Mouse (Mus musculus): ENCODE data around the gene Slc26a1. TPM values are rescaled to one million over a fixed set of nuclear protein-coding genes. Genes with fewer than 3 reads are reported as not detected.
"Not testable (repeated sequence)": the region's sequence is repeated elsewhere in the genome, so short reads cannot be mapped to it uniquely, and the experiment has no call there.

Slc26a1 gene
- polyA plus RNA-seq, 1 experiment from 2014 or later: 3.6 TPM

- H3K4me1 ChIP-seq (replicated peaks): no peaks in the 10 kb centered on the region
- WGBS: 62% methylated on average over 1 of the region's 1 CpGs
- no peaks in the 10 kb centered on the region for H3K27me3 ChIP-seq (replicated peaks)
- no peak overlapping the region for H3K9ac ChIP-seq
- no peaks in the 10 kb centered on the region for H3K9me3 ChIP-seq
- H3K27ac ChIP-seq: no peak overlapping the region
- peak; percentile 62 for ATAC-seq
- no peak overlapping the region for H3K4me3 ChIP-seq (replicated peaks)
- no peak overlapping the region for H3K4me2 ChIP-seq (replicated peaks)
- H3K36me3 ChIP-seq: peaks cover 39% of the 10 kb centered on the region
Measured at GRCm38 (mm10) chr5:108651823-108652222, 23.5 kb downstream of the Slc26a1 start.

- H3K9ac ChIP-seq: no peak overlapping the region
- 76% methylated on average over 5 of the region's 5 CpGs for WGBS
- ATAC-seq: no peak
Measured at GRCm38 (mm10) chr5:108651136-108651720, 24.1 kb downstream of the Slc26a1 start.

GRCm38 (mm10) chr5:108650341-108650740 is 25.0 kb downstream of the Slc26a1 start:
- no peaks in the 10 kb centered on the region for H3K27me3 ChIP-seq (replicated peaks)
- no peak overlapping the region for H3K4me2 ChIP-seq (replicated peaks)
- ATAC-seq: no peak
- WGBS: 87% methylated on average over 7 of the region's 7 CpGs
- no peak overlapping the region for H3K4me3 ChIP-seq (replicated peaks)
- no peak overlapping the region for H3K9ac ChIP-seq
- H3K4me1 ChIP-seq (replicated peaks): no peaks in the 10 kb centered on the region
- no peak overlapping the region for H3K27ac ChIP-seq
- peaks cover 41% of the 10 kb centered on the region for H3K36me3 ChIP-seq
- H3K9me3 ChIP-seq: no peaks in the 10 kb centered on the region

More at GRCm38 (mm10) chr5:108651136-108651720, 24.1 kb downstream of the Slc26a1 start:
- peaks cover 40% of the 10 kb centered on the region for H3K36me3 ChIP-seq
- no peak overlapping the region for H3K4me2 ChIP-seq (replicated peaks)
- H3K27ac ChIP-seq: no peak overlapping the region
- H3K4me1 ChIP-seq (replicated peaks): no peaks in the 10 kb centered on the region
- H3K4me3 ChIP-seq (replicated peaks): no peak overlapping the region
- no peaks in the 10 kb centered on the region for H3K9me3 ChIP-seq
- H3K27me3 ChIP-seq (replicated peaks): no peaks in the 10 kb centered on the region

GRCm38 (mm10) chr5:108648937-108649576 is 26.3 kb downstream of the Slc26a1 start:
- peaks cover 34% of the 10 kb centered on the region for H3K36me3 ChIP-seq
- no peaks in the 10 kb centered on the region for H3K4me1 ChIP-seq (replicated peaks)
- no peak overlapping the region for H3K4me3 ChIP-seq (replicated peaks)
- H3K9ac ChIP-seq: no peak overlapping the region
- ATAC-seq: no peak
- no peaks in the 10 kb centered on the region for H3K27me3 ChIP-seq (replicated peaks)
- no peak overlapping the region for H3K4me2 ChIP-seq (replicated peaks)
- H3K27ac ChIP-seq: no peak overlapping the region
- 89% methylated on average over 11 of the region's 11 CpGs for WGBS
- H3K9me3 ChIP-seq: no peaks in the 10 kb centered on the region

- H3K4me1 ChIP-seq (replicated peaks): no peaks in the 10 kb centered on the region
- no peaks in the 10 kb centered on the region for H3K9me3 ChIP-seq
- WGBS: 84% methylated on average over 2 of the region's 2 CpGs
Measured at GRCm38 (mm10) chr5:108647820-108648465, 27.4 kb downstream of the Slc26a1 start.

GRCm38 (mm10) chr5:108647311-108647710 is 28.1 kb downstream of the Slc26a1 start:
- 90% methylated on average over 2 of the region's 2 CpGs for WGBS
- no peaks in the 10 kb centered on the region for H3K4me1 ChIP-seq (replicated peaks)
- H3K4me3 ChIP-seq (replicated peaks): no peak overlapping the region
- no peaks in the 10 kb centered on the region for H3K9me3 ChIP-seq
- H3K4me2 ChIP-seq (replicated peaks): no peak overlapping the region
- H3K36me3 ChIP-seq: peaks cover 26% of the 10 kb centered on the region
- no peak for ATAC-seq
- no peak overlapping the region for H3K9ac ChIP-seq
- no peaks in the 10 kb centered on the region for H3K27me3 ChIP-seq (replicated peaks)
- no peak overlapping the region for H3K27ac ChIP-seq

More at GRCm38 (mm10) chr5:108647820-108648465, 27.4 kb downstream of the Slc26a1 start:
- Histone ChIP-seq H3K27me3 (replicated peaks) (no peaks in the 10 kb centered on the region), H3K9ac (no peak overlapping the region), H3K4me2 (replicated peaks) (no peak overlapping the region), H3K4me3 (replicated peaks) (no peak overlapping the region), H3K36me3 (peaks cover 26% of the 10 kb centered on the region), H3K27ac (no peak overlapping the region)
- no peak for ATAC-seq

GRCm38 (mm10) chr5:108646343-108646660 is 29.1 kb downstream of the Slc26a1 start:
- H3K9me3 ChIP-seq: no peaks in the 10 kb centered on the region
- H3K27me3 ChIP-seq (replicated peaks): no peaks in the 10 kb centered on the region
- ATAC-seq: no peak
- H3K4me2 ChIP-seq (replicated peaks): no peak overlapping the region
- H3K36me3 ChIP-seq: peaks cover 29% of the 10 kb centered on the region
- no peak overlapping the region for H3K4me3 ChIP-seq (replicated peaks)
- no peak overlapping the region for H3K9ac ChIP-seq
- 95% methylated on average over 3 of the region's 3 CpGs for WGBS
- no peaks in the 10 kb centered on the region for H3K4me1 ChIP-seq (replicated peaks)
- H3K27ac ChIP-seq: no peak overlapping the region

- Histone ChIP-seq H3K9me3 (no peaks in the 10 kb centered on the region), H3K4me1 (replicated peaks) (no peaks in the 10 kb centered on the region), H3K4me2 (replicated peaks) (no peak overlapping the region), H3K27ac (no peak overlapping the region), H3K27me3 (replicated peaks) (no peaks in the 10 kb centered on the region), H3K9ac (no peak overlapping the region), H3K36me3 (peaks cover 29% of the 10 kb centered on the region), H3K4me3 (replicated peaks) (no peak overlapping the region)
- no peak for ATAC-seq
- 89% methylated on average over 9 of the region's 9 CpGs for WGBS
Measured at GRCm38 (mm10) chr5:108645651-108646342, 29.6 kb downstream of the Slc26a1 start.

GRCm38 (mm10) chr5:108643674-108644073 is 31.7 kb downstream of the Slc26a1 start:
- WGBS: 68% methylated on average over 2 of the region's 2 CpGs
- Histone ChIP-seq H3K9ac (no peak overlapping the region), H3K36me3 (peaks cover 24% of the 10 kb centered on the region), H3K27ac (no peak overlapping the region), H3K4me1 (replicated peaks) (no peaks in the 10 kb centered on the region), H3K4me3 (replicated peaks) (no peak overlapping the region), H3K4me2 (replicated peaks) (no peak overlapping the region), H3K9me3 (no peaks in the 10 kb centered on the region), H3K27me3 (replicated peaks) (no peaks in the 10 kb centered on the region)
- no peak for ATAC-seq

- no peaks in the 10 kb centered on the region for H3K9me3 ChIP-seq
- H3K9ac ChIP-seq: no peak overlapping the region
- H3K36me3 ChIP-seq: no peaks in the 10 kb centered on the region
- 79% methylated on average over 4 of the region's 4 CpGs for WGBS
- ATAC-seq: no peak
- H3K27me3 ChIP-seq (replicated peaks): no peaks in the 10 kb centered on the region
- no peak overlapping the region for H3K4me3 ChIP-seq (replicated peaks)
- H3K4me1 ChIP-seq (replicated peaks): no peaks in the 10 kb centered on the region
- no peak overlapping the region for H3K27ac ChIP-seq
- no peak overlapping the region for H3K4me2 ChIP-seq (replicated peaks)
Measured at GRCm38 (mm10) chr5:108636172-108636571, 39.2 kb downstream of the Slc26a1 start.

- ATAC-seq; H3K4me3 ChIP-seq (replicated peaks): not testable (repeated sequence)
Measured at GRCm38 (mm10) chr5:108634088-108634487, 41.3 kb downstream of the Slc26a1 start.

GRCm38 (mm10) chr5:108633676-108634075 is 41.7 kb downstream of the Slc26a1 start:
- 83% methylated on average over 4 of the region's 4 CpGs for WGBS
- no peak overlapping the region for H3K9ac ChIP-seq
- no peaks in the 10 kb centered on the region for H3K9me3 ChIP-seq
- H3K4me3 ChIP-seq (replicated peaks): no peak overlapping the region
- ATAC-seq: no peak
- no peaks in the 10 kb centered on the region for H3K36me3 ChIP-seq
- no peaks in the 10 kb centered on the region for H3K27me3 ChIP-seq (replicated peaks)
- H3K4me1 ChIP-seq (replicated peaks): peaks cover 4% of the 10 kb centered on the region; the same call in 1 of the 2 replicates
- no peak overlapping the region for H3K4me2 ChIP-seq (replicated peaks)
- no peak overlapping the region for H3K27ac ChIP-seq

More at GRCm38 (mm10) chr5:108634088-108634487, 41.3 kb downstream of the Slc26a1 start:
- not testable (repeated sequence) for H3K4me2 ChIP-seq (replicated peaks); H3K9me3 ChIP-seq; H3K9ac ChIP-seq; H3K36me3 ChIP-seq; H3K27me3 ChIP-seq (replicated peaks); H3K27ac ChIP-seq; H3K4me1 ChIP-seq (replicated peaks)
- 81% methylated on average over 2 of the region's 3 CpGs for WGBS
